Mouse (Mus musculus): ENCODE measurements around the gene Cebpzos.

The Cebpzos gene

DNA sequence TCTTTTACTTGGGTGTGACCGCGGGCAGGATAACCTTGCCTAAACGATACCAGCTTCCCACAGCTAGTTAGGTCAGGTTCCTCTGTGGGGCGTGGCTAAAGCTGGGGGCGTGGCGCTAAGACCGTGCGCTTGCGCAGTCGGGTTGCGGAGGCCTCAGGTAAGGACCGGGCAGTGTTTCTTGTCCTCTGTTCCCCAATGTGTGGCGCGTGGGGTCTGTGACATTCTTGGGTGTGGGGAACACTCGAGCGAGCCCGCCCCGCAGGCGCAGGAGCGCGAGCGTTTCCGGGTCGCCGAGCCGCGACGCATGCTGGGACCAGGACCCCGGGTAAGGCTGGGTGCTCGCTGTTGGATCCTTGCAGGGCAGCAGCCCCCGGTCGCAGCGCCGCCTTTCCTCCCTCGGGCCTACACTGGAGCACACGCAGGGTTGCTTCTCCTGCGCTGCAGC, at the start of gene Cebpzos:
Gene Cebpzos, plus strand, starts transcription at position 132 of the 445 bp plus-strand sequence.
- peak; percentile 88 for DNase-seq

DNA sequence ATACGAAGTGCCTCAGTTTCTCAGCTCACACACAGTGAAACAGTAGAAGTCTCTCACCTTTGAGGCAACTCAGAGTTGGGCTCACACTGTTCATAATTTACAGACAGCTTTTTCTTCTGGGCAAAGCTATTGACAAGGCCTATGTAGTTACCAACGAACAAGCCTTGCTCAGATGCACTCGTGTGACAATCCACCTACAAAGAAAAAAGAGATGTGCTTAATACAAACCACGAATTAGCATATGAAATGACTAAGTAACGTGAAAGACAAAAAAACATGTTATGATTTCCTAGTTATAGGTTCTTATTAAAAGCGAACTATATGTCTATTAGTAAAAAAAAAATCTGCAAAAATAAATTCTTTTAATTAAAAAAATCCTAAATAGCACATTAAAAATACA, 42.4 kb upstream of the Cebpzos start:
- no peak for DNase-seq

DNA sequence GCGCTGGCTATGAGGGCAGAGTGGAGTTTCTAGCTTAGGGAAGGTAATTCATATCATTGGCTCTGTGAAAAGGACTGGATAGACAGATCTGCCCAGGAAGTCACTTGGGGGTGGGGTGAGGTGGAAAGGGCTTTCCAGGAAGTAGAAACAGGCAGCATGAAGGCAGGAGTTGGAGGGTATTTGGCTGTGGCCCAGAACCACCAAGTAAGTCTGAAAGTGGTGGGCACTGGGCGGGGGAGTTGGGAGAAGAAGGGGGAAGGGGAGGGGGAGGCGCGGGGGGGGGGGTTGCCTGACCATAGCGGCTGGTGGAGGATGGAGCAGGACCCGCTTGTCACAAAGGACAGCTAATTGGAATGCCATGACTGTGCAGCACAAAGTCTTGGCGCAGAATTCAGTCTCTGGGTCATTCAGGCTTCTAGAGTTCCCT, 34.4 kb upstream of the Cebpzos start:
- DNase-seq = no peak

DNA sequence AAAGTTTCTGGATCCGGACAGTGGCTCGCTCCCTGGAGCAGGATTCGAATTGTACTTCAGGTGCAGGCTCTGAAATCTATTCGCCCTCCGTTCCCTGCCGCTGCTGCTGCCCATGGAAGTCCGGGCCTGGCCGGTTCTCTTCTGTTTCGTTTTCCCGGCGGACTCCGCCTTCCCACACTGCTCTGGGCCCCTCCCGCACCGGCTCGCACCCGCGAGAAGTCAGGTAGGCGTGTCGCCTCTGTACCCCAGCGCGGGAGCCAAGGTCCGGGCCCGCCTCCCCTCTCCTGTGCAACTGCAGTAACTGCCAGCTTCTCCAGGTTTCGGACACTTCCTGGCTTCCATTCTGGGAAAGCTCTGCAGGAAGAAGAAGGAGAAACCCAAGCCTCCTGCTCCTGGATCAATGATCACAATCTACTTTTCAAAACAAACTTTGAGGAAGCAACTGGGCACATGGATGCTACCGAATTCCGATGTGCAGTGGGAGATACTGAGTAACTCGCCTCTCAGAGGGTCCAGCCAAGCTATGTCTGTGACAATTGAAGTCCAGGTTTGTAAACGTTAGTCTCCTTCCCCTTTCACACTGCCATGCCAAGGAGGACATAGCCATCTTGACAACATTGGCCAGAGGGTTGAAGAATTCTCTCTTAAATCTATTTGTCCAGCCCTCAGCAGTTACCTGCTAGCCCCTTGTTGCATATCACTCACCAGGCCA, 33.7 kb upstream of the Cebpzos start, which contains the start of gene Eif2ak2:
Gene Eif2ak2, minus strand, starts transcription at position 173 of the 712 bp plus-strand sequence.
- DNase-seq = peak; percentile 35

DNA sequence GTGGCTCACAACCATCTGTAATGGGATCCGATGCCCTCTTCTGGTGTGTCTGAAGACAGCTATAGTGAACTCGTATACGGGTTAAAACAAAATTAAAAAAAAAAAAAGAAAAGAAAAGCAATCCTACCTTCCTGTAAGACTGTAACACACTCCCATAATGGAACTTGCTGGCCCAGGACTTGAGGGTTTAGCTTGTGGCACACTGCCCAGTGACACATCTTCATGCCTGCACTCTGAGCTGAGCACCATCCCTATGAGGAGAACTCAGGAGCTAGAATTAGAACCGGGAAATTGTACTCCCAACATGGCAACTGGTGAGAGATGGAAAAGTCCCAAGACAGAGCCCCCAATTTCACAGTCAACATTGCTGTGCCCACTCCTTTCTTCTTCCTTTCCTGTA, 33.0 kb upstream of the Cebpzos start:
- DNase-seq = no peak

DNA sequence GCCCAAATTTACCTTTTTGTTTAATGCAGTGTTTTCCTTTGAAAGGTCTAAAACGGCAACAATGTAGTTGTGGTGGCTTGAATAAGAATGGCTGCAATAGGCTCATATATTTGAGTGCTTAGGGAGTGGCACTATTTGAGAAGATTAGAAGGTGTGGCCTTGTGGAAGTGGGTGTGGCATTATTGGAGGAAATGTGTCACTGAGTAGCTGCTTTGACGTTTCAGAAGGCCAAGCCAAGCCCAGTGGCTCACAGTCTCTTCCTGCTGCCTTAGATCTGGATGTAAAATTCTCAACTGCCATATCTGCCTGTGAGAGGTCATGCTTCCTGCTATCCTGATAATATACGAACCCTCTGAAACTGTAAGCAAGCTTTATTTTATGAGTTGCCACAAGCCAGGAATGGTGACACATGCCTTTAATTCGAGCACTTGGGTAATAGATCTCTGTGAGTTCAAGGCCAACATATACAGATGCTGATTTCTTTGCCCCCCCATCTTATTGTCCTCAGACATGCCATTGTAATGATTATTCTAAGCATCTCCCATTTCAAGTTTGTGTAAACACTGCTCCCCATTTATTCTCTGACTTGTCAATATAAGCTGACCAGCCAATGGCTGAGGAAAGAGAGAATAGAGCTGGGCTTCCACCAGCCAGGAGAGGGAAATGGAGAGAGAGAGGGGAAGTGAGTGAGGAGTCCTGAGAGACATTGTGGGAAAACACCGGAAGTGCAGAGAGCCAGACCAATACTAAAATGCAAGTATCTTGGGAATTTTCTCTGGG, 30.8 kb upstream of the Cebpzos start:
- no peak for DNase-seq

DNA sequence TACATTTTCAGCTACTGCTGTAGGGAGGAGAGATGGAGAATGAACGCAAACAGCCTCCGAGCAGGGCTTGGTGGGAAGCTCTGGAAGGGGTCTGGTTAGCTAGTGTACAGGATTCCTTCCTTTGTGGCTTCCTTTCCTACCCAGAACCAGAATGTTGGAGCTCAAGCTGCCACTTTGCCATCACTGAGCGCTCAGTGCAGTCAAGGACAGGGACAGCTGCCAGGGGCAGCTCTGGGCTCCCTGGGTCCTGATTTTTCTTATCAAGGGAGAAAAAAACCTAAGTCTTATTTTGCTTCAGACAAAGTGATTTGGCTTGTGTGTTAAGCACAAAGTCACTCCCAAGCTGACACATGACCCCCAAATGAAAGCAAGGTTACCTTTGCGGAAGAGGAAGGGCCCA, 27.7 kb upstream of the Cebpzos start:
- no peak for DNase-seq

DNA sequence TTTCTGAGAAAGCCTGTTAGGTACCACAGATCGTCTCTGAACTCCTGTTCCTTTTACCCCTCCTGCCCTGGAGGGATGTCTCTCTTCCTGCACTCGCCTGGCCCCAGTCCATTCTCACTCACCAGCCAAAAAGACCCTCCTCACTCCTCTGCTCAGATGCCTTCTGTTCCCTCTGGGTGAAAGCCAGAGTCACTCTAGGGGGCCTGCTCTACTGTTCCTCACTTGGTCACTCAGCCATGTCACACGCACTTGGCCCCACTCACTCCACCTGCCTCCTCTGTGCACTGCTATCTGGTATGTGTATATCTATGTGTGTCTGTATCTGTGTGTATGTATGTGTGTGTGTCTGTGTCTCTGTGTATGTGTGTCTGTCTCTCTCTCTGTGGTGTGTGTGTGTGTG, 27.1 kb upstream of the Cebpzos start:
- DNase-seq = no peak

DNA sequence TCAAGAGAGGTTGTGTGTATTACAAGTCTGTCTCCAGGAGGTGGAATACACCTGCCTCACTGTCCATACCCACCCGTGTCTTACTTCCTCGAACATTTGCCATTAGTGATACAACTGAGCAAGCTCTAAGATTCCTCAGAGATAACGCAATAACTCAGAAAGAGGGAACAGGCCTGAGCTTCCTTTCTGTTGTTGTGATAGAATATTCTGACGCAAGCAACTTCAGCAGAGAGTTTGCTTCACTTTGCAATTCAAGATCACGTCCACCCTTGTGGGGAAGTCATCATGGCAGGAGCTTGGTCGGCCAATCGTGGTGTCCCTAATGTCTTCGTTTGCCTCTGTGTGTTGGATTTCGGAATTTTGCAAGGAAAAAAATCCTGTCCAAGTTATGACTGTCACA, 25.3 kb upstream of the Cebpzos start:
- DNase-seq = no peak

DNA sequence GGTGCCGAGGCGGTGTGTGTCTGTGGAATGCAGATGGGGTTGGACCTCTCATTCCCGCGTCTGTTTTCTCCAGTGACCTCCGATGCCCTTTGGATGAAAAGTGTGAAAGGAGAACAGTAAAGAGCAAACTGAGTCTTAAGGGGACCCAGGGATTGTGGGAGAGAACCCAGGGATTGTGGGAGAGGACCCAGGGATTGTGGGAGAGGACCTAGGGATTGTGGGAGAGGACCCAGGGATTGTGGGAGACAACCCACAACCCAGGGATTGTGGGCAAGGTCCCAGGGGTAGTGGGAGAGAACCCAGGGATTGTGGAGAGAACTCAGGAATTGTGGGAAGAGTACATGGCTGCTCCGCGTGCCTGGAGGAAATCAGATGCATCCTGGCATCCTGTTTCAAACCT, 21.3 kb upstream of the Cebpzos start:
- no peak for DNase-seq

DNA sequence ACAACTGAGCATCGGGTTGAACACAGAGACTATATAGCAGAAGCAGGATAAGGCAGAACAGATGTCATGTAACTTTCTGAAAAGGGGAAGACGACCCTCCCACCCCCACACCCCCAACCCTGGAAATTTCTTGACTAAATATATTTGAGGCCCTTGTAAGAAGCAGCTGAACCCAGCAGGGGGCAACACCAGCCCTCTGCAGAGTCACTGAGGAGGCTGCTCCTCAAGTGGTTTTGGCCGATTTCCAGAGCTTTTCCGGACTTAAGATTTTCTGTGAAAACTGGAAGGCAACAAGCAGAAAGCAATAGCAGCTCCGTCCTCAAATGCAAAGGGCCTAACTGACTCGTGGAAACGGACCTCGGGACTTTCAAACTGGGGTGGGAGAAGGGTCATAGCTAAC, 20.9 kb upstream of the Cebpzos start:
- DNase-seq = no peak

DNA sequence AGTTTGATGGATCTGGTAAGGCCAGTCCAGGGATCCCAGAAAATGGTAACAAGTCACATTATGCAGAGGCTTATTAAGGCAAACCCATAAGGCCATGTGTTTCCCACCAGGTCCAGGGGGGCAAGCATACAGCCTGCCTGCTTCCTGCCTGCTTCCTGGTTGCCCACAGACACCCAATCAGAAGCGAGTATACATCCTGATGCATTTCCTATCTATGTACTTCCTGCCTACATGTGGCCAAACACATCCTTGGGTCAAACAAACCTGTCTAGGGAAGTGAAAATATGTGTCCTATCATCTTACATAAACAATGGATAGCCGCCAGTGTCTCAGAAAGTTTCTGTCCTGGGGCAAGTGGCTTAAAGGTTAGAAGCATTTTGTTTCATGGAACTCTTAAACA, 13.1 kb upstream of the Cebpzos start:
- DNase-seq = no peak

DNA sequence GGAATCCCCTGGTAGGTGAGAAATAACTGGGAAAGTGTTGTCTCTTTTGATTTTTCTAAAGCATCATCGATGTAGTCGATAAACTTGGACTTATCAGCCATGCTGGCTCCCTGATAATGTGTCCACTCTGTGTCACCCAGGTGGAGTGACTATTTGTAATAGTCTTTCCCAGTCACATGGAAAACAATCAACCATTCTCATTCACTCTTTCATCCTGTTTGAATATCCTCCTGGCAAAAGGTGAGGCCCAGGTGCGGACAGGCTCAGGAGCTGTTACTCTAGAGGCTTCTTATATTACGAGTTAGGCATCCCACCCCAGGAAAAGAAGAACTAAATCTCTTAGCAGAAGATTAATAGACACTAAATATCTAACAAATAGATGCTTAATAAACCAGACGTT, 9.4 kb upstream of the Cebpzos start, which contains the start of gene Sult6b1:
Gene Sult6b1, minus strand, starts transcription at position 101 of the 400 bp plus-strand sequence.
- DNase-seq = no peak

DNA sequence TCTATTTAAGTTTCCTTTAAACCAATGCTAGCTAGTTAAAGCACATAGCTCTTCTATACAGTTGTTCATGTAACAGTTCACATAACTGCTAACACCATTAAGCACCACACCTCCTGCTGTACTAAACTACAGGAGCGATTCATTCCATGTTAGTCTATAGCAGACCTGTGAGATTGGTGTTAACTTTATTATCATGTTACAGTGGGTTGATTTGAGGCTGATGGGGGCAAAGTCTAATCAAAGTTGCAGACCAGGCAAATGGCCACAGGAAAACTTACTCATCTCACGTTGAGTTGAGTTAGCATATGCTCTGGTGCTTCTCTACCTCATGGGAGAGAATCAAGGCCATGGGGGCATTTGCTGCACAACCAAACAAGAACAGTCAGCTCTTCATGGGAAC, 6.9 kb upstream of the Cebpzos start:
- no peak for DNase-seq

DNA sequence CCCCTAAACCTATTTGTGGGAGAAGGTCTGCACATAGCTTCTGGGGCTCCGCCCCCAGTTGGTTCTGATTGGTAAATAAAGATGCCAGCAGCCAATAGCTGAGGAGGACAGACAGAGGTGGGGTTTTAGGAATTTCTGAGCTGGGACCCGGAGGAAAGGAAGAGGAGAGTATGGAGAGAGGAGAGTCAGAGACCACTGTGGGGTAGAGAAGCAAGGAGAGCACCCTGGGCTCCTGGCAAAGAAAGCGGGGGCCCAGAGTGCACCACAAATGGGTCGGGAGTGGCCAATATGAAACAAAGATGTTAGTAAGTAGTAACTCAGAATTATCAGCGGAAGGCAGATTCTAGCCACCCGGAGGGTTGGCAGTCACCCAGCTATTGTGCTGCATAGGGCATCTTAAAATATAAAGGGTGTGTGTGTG, 3.4 kb upstream of the Cebpzos start:
- DNase-seq = no peak

DNA sequence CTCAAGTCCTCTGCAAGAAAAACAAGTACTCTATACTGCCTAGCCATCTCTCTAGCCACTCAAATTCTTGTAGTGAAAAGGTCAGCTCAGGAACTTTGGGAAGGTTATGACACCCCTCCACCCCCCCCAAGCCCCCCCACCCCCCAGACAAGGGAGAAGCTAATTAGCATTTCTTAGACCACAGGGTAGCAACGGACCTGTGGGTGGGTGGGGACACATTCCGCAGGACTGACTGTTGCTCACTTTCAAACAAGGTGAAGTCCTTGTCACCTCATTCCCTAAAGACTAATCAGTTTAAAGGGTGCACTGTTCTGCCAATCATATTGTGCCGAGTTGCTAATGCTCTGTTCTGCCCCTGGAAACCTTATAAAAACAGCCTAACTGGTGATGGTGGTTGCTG, 2.4 kb upstream of the Cebpzos start:
- DNase-seq = no peak

DNA sequence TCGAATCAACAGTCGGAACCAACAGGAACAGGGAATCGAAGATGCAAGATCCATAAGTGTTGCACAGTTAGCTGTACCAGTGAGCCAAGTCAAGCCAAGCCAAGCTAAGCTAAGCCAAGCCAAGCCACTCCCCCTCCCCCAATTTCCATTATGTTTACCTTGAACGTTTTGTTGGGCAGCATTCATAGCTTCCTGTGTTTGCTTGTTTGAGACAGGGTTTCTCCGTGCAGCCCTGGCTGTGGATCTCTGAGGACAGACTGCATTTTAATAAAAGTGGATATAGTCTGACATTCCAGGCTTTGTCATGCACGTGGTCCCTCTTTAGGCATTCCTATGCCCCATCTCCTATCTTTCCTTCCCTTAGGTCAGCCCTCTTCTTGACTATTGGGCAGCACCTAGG, 528 bp upstream of the Cebpzos start:
- DNase-seq = no peak

DNA sequence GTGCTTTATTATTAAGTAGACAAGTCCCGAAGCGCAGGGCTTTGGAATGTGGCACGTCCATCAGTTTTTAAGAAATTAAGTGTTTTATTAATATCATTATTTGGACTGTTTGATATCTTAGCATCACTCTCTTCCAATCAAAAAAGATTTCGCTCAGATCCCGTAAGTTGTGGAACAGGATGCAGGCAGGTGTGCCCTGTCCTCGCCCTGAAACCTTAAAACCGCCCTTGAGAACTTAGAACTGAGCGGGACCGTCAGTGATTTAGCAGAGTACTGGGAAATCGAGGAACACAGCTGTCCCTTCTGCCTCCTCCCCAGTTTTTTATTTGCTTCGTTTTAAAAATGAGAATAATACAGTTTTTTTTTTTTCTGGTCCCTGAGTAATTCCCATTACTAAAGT, 599 bp downstream of the Cebpzos start:
- DNase-seq = no peak

DNA sequence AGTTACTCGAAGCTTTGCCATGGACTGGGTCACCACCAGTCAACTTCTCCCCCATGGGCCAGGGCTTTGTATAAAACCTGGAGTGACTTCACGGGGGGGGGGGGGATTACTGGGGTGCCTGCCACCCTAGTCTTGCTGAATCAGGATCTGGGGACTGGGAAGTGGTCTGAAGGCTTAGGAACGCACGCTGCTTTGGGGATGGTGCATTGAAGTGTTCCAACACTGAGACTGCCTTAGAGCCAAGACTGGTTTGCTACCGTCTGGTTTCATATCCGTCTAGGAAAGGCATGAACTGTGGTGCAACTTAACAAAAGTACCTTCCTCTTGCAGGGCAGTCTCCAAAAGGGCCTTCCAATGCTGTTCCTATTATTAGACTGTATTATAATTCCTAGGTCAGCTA, 1.4 kb downstream of the Cebpzos start:
- DNase-seq = no peak

DNA sequence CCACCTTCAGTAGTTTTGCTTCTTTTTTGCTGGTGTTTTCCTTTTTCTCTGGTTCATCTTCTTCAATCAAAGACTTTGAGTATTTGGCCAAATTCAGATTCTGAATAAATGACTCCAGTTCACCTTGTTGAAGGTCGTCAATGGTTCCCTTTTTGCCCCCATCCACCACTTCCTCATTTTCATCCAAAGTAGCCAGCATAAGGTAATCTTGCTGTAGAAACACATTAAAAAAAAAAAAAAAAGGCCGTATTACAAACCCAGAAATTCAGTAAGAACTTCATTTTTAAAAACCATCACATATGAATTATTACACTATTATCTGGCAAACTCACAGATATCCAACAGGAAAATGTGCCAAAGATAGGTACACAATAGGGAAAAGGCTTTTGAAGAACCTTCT, 19.6 kb downstream of the Cebpzos start:
- no peak for DNase-seq

DNA sequence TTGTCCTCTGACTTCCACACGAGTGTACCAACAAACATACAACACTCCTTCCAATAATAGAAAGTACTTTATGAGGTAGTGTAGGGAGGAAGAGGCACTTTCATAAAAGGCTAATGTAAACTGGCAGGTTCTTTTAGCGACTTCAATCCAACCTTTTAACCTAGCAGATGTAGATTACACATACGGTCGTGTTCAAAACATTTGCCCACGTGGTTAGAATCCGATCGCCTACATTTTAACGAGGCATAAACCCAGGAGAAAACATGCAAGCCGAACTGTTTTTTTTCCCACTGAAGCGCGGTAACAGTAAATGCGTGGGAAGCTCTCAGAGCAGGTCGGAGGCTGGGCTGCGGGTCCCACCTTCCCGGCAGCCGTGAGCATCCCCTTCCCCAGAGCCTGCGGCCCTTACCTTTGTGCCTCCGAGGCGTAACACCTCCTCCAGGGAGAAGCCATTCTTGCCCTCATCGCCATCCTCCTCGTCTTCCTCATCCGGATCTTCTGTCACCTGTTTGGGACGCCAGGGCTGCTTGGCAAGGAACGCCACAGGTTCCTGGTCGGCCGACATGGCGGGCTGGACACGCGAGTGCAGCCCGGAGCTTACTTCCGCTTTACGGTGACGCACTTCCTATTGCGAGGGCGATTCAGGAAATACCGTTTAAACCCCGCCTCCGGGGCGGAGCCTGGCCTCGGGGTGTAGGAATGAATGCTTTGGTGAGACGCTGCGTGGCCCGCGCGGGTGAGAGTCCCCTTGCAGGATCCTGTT, 20.3 kb downstream of the Cebpzos start, which contains the start of the genes Cebpz and Ndufaf7:
Gene Cebpz, minus strand, starts transcription at position 601 of the 763 bp plus-strand sequence.
Gene Ndufaf7, plus strand, starts transcription at position 671 of the 763 bp plus-strand sequence.
- DNase-seq = peak; percentile 98

DNA sequence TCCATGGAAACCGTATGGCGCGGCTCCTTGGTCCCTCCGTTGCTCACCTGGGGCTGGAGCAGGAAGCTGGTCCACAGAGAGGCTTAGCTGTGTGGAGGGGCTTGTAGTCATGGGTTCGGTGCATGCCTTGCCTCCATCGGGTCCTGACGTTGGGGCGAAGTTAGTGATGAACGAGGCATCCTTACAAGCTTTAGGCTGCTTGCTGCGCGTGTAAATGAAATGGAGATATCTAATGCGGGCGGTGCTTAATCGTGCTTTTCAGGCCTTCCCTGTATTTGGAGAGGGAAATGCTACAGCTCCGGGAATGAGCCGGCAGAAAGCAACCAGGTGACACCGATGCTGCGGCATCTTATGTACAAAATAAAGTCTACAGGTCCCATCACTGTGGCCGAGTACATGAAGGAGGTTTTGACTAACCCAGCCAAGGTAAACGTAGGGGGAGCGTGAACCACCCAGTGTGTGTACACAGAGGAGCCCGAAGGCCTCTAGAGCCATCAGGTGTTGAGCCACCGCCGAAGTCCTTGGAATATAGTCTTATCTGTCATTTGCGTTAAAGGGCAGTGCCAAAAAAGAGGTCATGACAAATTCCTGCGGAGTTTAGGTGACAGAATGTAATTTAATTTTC, 21.0 kb downstream of the Cebpzos start:
- no peak for DNase-seq

DNA sequence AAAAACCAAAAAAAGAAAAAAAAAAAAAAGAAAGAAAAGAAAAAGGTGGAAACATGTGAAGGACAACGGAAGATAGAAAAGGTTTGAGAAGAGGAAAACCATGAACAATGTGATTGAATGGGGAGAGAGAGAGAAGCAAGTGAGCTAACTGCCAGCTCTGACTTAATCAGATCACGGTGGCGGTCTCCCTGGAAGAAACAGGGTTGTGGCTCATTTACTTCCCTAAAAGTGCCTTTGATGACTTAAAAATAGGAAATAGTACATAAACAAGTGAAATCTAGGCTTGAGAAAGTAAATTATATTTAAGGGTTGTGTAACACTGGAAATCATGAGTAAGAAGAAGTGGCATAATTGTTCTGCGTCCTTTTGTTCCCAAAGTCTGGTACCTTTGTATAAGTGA, 22.6 kb downstream of the Cebpzos start:
- DNase-seq = no peak
